Mouse (Mus musculus) gastrocnemius, postnatal 4 days (tissue): ENCODE results near the gene Metrnl. TPM values are rescaled to one million over a fixed set of nuclear protein-coding genes. Genes with fewer than 3 reads are reported as not detected.

Experiments
- DNase-seq, 2 experiments: peaks; one replicate each; pipeline ENCODE4 v3.0.0; 2021 to 2022; ENCODE audit warnings: low spot score in 2 of 2, mixed read lengths in 2 of 2
- total RNA-seq, 2 experiments: library from RNA; stranded (reverse); gene quantifications; 2 replicates each; pipeline ENCODE4 v1.2.3; 2021

Gene Metrnl
- total RNA-seq, 2 experiments from 2014 or later: 17.8 to 17.9 TPM

DNA sequence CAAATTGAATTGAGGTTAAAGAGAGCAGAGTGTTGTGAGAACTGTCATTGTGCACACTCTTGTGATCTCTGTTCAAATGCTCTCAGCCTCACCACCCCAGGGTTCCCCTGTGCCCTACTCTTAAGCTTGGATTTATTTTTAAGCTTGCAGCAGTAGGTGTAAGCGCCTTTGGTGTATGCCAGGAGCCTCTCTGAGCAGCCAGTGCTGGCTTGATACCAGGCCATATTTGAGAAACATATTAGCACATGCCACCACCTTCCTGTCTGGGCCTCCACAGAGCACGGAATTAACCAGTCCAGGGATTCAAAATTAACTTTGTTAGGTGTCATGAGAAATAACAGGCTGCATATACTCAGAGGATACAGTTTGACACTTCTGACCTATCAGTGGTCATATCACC is 25.3 kb downstream of the Metrnl start:
- no peak for DNase-seq

DNA sequence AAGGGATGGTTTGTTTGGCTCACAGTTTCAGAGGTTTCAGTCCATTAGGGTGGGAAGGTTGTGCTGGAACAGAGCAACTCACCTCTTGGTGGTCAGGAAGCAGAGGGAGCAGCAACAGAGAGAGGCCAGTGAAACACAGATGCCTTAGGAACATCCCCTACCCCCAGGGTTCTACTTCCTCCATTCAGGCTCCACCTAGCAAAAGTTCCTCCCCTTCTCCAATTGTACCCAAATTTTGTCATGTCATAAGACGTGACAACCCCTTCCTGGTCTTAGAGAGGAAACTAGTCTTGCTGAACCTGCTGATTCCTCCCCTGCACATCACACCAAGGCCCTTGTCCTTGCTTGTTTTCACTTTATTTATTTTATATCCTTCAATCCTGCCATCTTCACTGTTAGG is 32.8 kb downstream of the Metrnl start:
- DNase-seq: no peak

DNA sequence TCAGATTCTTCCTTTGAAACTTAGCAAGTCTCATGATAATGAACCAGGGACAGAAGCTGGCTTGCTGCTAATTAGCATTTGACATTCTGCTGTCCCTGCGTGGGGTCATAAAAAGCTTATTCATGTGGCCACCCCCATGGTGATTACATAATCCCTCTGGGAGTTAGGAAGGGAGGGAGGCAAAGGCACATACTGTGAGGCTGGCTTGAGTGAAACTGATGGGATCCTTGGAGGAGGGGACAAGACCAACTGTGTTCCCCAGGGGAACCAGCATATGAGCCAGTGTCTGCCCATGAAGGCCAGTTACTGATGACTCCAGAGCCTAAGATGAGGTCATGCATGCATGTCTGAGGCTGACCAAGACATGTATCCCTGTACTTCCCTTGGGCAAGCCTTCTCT is 33.5 kb downstream of the Metrnl start:
- DNase-seq: no peak

DNA sequence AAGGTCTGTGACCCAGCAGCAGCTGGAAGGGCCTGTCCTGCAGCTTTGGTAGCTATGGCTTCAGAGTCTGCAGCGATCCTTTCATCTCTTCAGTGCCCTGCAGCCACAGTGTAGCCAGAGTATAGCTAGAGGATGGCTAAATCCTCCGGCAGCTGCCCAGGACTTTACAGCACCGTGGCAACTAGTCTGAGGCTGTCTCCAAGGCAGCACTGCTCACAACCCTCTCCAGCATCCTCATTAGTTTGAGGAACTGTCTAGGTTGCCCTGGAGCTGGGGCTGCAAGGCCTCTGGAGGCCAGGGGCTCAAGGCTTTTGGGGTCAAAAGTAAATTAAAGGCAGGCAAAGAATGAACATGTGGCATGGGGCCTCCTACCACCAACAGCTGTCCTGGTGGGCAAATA is 37.3 kb downstream of the Metrnl start:
- DNase-seq: no peak

DNA sequence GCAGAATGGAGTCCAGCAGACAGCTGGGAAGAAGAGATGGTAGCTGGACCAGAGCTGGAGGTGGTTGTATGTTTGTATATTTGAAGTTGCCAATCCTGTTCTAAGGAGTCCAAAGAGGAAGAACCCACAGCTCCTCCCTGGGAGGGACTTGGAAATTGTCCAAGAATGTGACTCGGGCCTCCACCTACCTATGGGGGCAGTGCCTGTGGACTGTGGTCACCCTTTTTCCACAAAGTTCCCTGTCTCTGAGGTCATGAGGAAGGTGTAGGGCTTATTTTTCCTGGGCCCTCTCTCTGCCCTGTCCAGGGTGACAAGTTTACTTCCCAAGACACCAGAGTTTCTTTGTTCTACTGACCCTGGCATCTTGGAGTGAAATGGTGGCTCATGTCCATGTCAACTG is 39.6 kb downstream of the Metrnl start:
- DNase-seq: no peak

DNA sequence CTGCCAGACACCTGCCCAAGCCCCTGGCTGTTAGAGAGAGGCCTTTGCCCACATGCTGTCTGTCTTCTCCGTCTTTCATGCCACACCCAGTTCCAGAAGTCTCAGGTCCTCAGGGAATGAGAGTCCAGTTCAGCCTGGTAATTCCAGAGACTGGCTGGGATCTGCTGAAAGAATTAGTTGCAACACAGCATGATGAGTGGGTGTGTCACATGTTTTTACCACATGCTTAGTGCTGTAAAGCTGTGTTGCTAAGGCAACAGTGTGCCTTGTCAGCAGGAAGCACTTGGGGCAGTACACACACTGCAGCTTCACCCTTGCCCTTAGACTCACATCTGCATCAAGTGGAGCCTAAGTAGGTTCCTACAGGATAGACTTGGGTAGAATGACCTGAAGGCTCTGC is 40.1 kb downstream of the Metrnl start:
- no peak for DNase-seq

DNA sequence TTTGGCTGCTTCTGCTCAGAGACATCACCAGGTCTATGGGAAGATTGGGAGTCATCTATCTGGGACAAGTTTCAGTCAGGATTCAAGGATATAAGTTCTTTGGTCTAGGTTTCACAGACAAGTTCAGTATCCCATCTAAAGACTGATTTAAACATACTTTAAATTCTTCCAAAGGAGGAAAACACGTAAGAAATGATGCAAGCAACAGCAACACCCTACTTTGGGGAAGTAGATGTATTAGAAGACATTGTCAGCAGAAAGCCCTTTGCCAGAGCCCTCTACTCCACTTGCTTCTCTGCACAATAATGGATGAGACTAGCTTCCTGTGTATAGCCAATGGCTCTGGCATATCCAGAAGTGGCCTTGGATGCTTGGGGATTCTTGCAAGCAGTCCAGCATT is 41.8 kb downstream of the Metrnl start:
- no peak for DNase-seq

DNA sequence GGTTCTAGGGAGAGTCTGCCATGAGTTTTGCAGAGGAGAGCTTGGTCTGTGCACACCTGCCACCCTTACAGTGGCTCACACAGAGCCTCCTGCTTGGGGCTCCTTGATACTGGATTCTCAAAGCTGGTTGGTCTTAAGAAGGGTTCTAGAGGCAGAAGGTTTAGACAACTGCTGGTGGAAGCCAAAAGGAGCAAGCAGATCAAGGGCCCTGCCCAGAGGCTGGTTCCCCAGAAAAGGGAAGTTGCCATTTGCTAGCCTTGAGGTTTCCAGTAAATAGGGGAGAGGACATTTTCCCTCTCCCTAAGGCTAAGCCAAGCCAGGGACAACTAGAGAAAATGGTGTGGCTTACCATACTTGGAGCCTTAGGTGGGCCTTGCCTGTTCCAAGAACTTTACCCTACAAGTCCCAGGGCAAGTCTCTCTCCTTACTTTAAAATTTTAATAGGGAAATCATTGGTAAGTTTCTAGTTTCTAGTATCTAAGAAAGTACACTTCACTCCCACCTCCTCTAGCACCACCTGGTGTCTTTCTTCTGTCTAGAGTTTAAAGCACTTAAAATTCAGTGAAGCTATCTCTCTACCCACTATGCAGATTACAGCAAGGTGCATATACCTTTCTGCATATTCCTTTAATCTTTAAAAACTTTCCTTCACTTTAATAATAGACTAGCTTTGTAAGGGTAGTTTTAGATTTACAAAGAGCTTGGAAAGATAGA is 42.7 kb downstream of the Metrnl start:
- no peak for DNase-seq

DNA sequence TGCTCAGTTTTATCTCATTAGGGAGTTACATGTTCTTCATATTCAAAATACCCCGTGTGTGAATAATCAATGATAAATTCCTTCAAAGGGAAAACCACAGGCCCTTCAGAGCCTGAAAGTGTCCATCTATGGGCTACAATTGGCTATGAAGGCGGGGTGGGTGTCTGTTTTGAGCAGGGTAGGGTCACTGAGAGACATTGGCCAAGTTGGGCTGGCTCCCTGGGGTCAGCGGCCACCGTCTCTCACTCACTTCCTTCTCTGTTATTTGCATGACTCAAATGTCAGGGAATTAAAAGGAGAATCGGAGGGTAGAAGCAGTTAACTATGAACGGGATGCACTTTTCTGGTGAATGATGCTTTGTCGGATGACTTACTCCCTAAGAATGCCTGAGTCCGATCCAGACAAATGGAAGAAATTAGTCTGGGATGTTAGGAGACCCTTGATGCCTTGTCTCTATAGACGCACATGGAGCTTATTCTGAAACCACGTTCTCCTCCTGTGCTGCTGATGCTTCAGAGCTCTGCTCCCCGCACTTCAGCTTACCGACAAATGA is 45.7 kb downstream of the Metrnl start:
- no peak for DNase-seq

DNA sequence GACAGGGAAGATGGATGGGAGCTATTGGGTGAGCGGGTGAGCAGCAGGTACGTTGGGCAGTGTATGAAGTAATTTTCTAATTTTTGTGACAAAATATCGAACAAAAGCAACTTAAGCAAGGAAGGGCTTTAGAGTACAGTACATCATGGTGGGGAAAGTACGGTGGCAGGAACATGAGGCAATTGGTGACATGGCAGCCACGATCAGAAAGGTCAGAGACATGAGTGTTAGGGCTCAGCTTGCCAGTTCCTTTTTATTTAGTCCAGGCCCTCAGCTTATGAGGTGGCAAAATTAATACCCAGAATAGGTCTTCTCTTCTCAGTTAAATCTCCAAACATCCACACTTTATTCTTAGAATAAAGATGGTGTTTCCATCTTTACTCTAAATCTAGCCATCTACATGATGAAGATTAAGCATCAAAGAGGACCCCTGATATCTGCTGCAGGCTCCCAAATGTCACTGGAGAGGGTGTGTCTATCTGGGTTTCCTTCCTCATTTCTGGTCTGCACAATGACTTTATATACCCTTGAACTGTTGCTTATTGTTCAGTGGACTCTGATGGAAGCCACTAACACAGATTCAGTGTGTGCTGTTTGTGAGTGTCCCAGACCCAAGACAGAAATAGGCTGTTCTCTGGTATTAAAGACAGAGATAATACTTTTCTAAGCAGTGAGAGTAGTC is 46.8 kb downstream of the Metrnl start:
- DNase-seq: no peak

Other genes with a start within 250 kb of the Metrnl start
- 10 to 100 TPM; 25.7 to 28.3 TPM for gene Tbcd, start 249.6 kb upstream of the Metrnl start, total RNA-seq
- gene Zfp750, start 182.2 kb upstream of the Metrnl start, total RNA-seq: under 1 TPM in 1 of 2 experiments, not detected in 1; 0.16 TPM
- 1 to 10 TPM; 5.9 to 6.1 TPM for gene B3gntl1, start 28.4 kb upstream of the Metrnl start, total RNA-seq
- gene Ptchd3, start 128.7 kb downstream of the Metrnl start, total RNA-seq: not detected